Mouse (Mus musculus) gastrocnemius, adult 2 months (tissue): ENCODE measurements around the gene Nans. TPM values are rescaled to one million over a fixed set of nuclear protein-coding genes. Genes with fewer than 3 reads are reported as not detected.
A peak's percentile ranks its signal among the peaks of the same experiment; 100 is the strongest.

Experiments
- DNase-seq: peaks from one replicate; pipeline ENCODE4 v3.0.0; 2022
- H3K27ac ChIP-seq: fragments of 200-600 bp; 2 replicates; pipeline ENCODE4 v1.8.1; 2022; ENCODE audit warnings: mild to moderate bottlenecking
- H3K4me3 ChIP-seq: fragments of 200-600 bp; 2 replicates; pipeline ENCODE4 v1.8.1; 2022; ENCODE audit warnings: mild to moderate bottlenecking, moderate library complexity
- CTCF ChIP-seq: fragments of 200-600 bp; IDR thresholded peaks from 2 replicates; pipeline ENCODE4 v1.8.1; 2022; ENCODE audit warnings: antibody characterized with exemption, mild to moderate bottlenecking, moderate library complexity
- intact Hi-C: fragments of 180-260 bp; cut with DNase I; formaldehyde crosslinking; loops from one replicate; pipeline ENCODE4 v1.15.1; 2025
- total RNA-seq, 2 experiments: library from RNA; stranded (reverse); gene quantifications; 2 replicates each; pipeline ENCODE4 v1.2.3; 2021

Nans gene
- total RNA-seq, 2 experiments from 2014 or later: 15.1 to 20.6 TPM

GRCm38 (mm10) chr4:46523324-46523723, 34.3 kb downstream of the Nans start:
- TF ChIP-seq CTCF: no peak
- Histone ChIP-seq H3K27ac (no peak overlapping the region), H3K4me3 (no peak overlapping the region)
- intact Hi-C loops: no loop called here
- peak; percentile 8 for DNase-seq

DNA sequence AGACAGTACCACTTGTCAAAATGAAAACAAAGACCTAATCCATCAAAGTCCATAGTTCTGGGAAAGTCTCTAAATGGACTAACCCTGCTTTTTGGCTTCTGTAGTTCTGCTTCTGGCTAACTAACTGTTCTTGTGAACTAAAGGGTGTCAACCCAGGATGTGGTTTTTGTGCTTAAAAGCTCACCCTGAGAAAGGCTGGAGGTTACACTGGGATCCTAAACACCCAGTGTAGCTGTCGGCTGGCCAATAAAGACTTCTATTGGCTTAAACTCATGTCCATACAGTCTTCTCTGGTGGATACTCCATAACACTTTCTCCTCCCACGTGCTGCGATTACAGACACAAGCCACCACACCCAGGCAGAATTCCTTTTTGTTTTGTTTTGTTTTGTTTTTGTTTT, 37.2 kb downstream of the Nans start:
- H3K4me3 ChIP-seq: no peak overlapping the region
- DNase-seq: no peak
- TF ChIP-seq CTCF: no peak
- H3K27ac ChIP-seq: no peak overlapping the region
- intact Hi-C loops: no loop called here

DNA sequence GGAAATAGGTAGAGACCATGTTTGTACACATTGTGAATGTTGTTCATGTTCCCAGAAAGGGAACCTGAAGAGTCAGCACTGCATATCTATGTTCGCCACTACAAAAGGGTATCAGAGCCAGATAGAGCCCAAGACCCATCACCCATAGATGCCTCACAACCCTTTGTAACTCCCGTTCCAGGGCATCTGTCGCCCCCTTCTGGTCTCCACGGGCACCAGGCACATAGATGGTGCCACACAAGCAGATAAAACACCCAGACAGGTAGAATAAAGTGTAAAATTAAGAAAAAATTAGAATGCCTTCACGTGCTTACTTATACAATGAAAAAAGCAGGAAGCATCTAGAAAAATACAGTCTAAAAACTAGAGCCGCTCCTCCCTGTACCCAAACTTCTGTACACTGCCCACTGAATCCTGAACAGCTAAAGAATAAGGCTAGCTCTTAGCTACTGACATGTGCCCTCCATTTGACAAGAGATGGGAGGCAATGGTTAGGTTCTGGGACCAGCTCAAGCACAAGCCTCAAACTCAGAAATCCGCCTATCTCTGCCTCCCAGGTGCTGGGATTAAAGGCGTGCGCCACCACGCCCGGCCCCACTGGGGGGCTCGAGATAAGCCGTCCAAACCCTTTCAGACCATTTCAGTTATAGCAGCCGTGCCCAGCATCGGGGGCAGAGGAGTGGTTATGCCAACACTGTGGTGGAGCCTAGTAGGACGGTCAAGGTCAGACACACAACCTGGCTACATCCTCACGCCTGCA, 37.9 kb downstream of the Nans start:
- peak; percentile 38 for TF ChIP-seq CTCF
- H3K27ac ChIP-seq: no peak overlapping the region
- intact Hi-C loops: no loop called here
- no peak for DNase-seq
- H3K4me3 ChIP-seq: peak overlapping the region; percentile 58

- DNase-seq: no peak
- no peak for TF ChIP-seq CTCF
- no peak overlapping the region for H3K27ac ChIP-seq
- intact Hi-C loops: no loop called here
- peak overlapping the region; percentile 58 for H3K4me3 ChIP-seq
Measured at GRCm38 (mm10) chr4:46527558-46527926, 38.5 kb downstream of the Nans start.

- H3K4me3 ChIP-seq: no peak overlapping the region
- intact Hi-C loops: no loop called here
- H3K27ac ChIP-seq: no peak overlapping the region
- no peak for DNase-seq
- no peak for TF ChIP-seq CTCF
Measured at GRCm38 (mm10) chr4:46529722-46530121, 40.7 kb downstream of the Nans start.

- no peak overlapping the region for H3K27ac ChIP-seq
- no peak for TF ChIP-seq CTCF
- H3K4me3 ChIP-seq: no peak overlapping the region
- intact Hi-C loops: no loop called here
- DNase-seq: no peak
Measured at GRCm38 (mm10) chr4:46532511-46532910, 43.5 kb downstream of the Nans start.

DNA sequence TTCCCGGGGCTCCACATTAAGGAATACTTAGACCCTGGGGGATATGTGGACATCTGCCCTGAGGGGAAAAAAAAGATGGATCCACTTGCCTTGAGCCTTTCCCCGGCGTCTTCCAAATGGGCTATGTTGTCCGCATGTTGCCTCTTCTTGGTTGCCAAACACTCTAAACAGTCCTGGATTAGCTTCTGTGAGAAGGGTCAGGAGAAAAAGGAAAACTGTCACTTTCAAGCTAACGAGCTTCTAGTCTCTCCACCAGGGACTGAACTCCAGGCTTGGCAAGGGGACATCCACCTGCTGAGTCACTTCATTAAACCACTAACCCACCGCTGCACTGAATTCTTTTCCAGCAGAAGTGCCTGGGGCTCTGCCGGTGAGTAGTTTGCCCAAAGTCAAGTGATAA, 43.9 kb downstream of the Nans start:
- TF ChIP-seq CTCF: no peak
- H3K27ac ChIP-seq: no peak overlapping the region
- no peak overlapping the region for H3K4me3 ChIP-seq
- intact Hi-C loops: no loop called here
- DNase-seq: no peak

GRCm38 (mm10) chr4:46533934-46534720, 45.1 kb downstream of the Nans start:
- TF ChIP-seq CTCF: no peak
- peak; percentile 43 for DNase-seq
- peak overlapping the region; percentile 72 for H3K4me3 ChIP-seq
- H3K27ac ChIP-seq: no peak overlapping the region
- intact Hi-C loops: no loop called here

- Histone ChIP-seq H3K4me3 (peak overlapping the region; percentile 72), H3K27ac (peak overlapping the region; percentile 56)
- intact Hi-C loops: no loop called here
- DNase-seq: no peak
- TF ChIP-seq CTCF: no peak
Measured at GRCm38 (mm10) chr4:46535094-46535830, 46.2 kb downstream of the Nans start.

GRCm38 (mm10) chr4:46535840-46536361, 46.9 kb downstream of the Nans start, which contains the start of gene Trim14:
Gene Trim14, minus strand, starts transcription at chr4:46536141.
- peak; percentile 32 for DNase-seq
- Histone ChIP-seq H3K4me3 (peak within 1 kb of the TSS; percentile 72), H3K27ac (peak within 1 kb of the TSS; percentile 56)
- intact Hi-C loops: no loop called here
- peak; percentile 25; the same call in 1 of the 2 replicates for TF ChIP-seq CTCF

- TF ChIP-seq CTCF: no peak
- intact Hi-C loops: no loop called here
- no peak overlapping the region for H3K4me3 ChIP-seq
- no peak overlapping the region for H3K27ac ChIP-seq
- DNase-seq: no peak
Measured at GRCm38 (mm10) chr4:46539167-46539566, 50.1 kb downstream of the Nans start.

DNA sequence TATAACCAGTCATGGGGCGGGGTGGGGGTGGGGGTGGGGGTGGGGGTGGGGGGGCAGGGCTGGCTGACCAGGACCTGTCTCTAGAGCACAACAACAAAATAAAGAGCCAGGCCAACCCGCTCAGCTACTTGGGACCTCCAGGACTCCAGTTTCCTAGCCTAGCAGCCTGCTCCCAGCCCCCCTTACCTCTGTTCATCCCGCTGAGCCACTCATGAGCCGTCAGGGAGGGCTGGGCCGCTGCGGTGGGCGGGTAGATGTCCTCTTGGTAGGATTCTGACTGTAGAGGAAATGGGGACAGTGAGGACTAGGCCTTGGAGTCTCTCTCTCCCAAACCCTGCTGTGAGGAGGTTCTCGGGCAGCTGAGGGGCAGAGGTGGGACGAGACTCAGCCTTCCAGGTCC, 52.7 kb downstream of the Nans start:
- Histone ChIP-seq H3K27ac (no peak overlapping the region), H3K4me3 (no peak overlapping the region)
- no peak for TF ChIP-seq CTCF
- no peak for DNase-seq
- intact Hi-C loops: no loop called here
